Mouse (Mus musculus): Measurements from ENCODE around the gene Pcyt1a.

- TF ChIP-seq MAX (IDR thresholded peaks at IDR 0.05) (no peak), CTCF (IDR thresholded peaks at IDR 0.05; ENCODE audit: control insufficient read depth, insufficient read depth, insufficient read length) (no peak), MYOD1 (IDR thresholded peaks at IDR 0.05; ENCODE audit: control insufficient read depth, insufficient read length, low read depth) (no peak)
Observed at GRCm38 (mm10) chr16:32487234-32488111, 56.8 kb downstream of the Pcyt1a start, which contains the start of gene Slc51a.

Measured in C2C12 (cell line).